Mouse (Mus musculus) adrenal gland, postnatal 36 days (tissue): ENCODE results near the gene Serp2. TPM values are rescaled to one million over a fixed set of nuclear protein-coding genes. Genes with fewer than 3 reads are reported as not detected.
A peak's percentile ranks its signal among the peaks of the same experiment; 100 is the strongest.

Experiments used
- DNase-seq, 2 experiments: peaks; one replicate each; pipeline ENCODE4 v3.0.0; 2021; ENCODE audit warnings: mixed read lengths in 1 of 2
- total RNA-seq, 2 experiments: library from RNA; stranded (reverse); gene quantifications; 2 replicates each; pipeline ENCODE4 v1.2.3; 2021

Gene Serp2
- total RNA-seq, 2 experiments from 2014 or later: 4.2 to 6.4 TPM

GRCm38 (mm10) chr14:76569271-76569961 is 12.7 kb upstream of the Serp2 start:
- DNase-seq: no peak

GRCm38 (mm10) chr14:76568548-76568947 is 11.9 kb upstream of the Serp2 start:
- DNase-seq: no peak

GRCm38 (mm10) chr14:76567280-76567679 is 10.6 kb upstream of the Serp2 start:
- DNase-seq: no peak

GRCm38 (mm10) chr14:76566711-76567110 is 10.0 kb upstream of the Serp2 start:
- no peak for DNase-seq

GRCm38 (mm10) chr14:76566193-76566592 is 9.5 kb upstream of the Serp2 start:
- no peak for DNase-seq

GRCm38 (mm10) chr14:76559208-76559607 is 2.5 kb upstream of the Serp2 start:
- DNase-seq: no peak

- peak in 1 of 2 experiments; percentile 35 for DNase-seq
These were observed 1.5 kb upstream of the Serp2 start for GRCm38 (mm10) chr14:76558171-76558570.

GRCm38 (mm10) chr14:76556031-76556851 is 448 bp downstream of the Serp2 start:
- DNase-seq: peak; percentile 79 to 88

- DNase-seq: no peak
These were observed 1.2 kb downstream of the Serp2 start for GRCm38 (mm10) chr14:76555263-76556030.

- DNase-seq: no peak
These were observed 12.6 kb downstream of the Serp2 start for GRCm38 (mm10) chr14:76544136-76544535.

- peak; percentile 40 to 53 for DNase-seq
These were observed 15.3 kb downstream of the Serp2 start for GRCm38 (mm10) chr14:76541341-76541740.

- DNase-seq: no peak
These were observed 16.6 kb downstream of the Serp2 start for GRCm38 (mm10) chr14:76540005-76540670.

GRCm38 (mm10) chr14:76536921-76537320 is 19.8 kb downstream of the Serp2 start:
- peak in 1 of 2 experiments; percentile 44 for DNase-seq

- DNase-seq: no peak
These were observed 21.6 kb downstream of the Serp2 start for GRCm38 (mm10) chr14:76535096-76535495.

- DNase-seq: no peak
These were observed 23.4 kb downstream of the Serp2 start for GRCm38 (mm10) chr14:76533170-76533815.

- peak in 1 of 2 experiments; percentile 37 for DNase-seq
These were observed 24.2 kb downstream of the Serp2 start for GRCm38 (mm10) chr14:76532257-76533169.

GRCm38 (mm10) chr14:76531027-76531660 is 25.5 kb downstream of the Serp2 start:
- no peak for DNase-seq

- DNase-seq: peak in 1 of 2 experiments; percentile 61
These were observed 28.0 kb downstream of the Serp2 start for GRCm38 (mm10) chr14:76528641-76529040.

GRCm38 (mm10) chr14:76527758-76528313 is 28.9 kb downstream of the Serp2 start:
- peak in 1 of 2 experiments; percentile 46 for DNase-seq
